22 mouse cellular contexts compared by ENCODE assay signal in genomic region chr6:28257772-28258171, GRCm38 (mm10).
"Had no signal": no experiment of that assay in that cellular context is flagged by ENCODE, and none has a peak within 500 bp of the region (broad histone marks: within the 10 kb centered on the region; RNA-seq: fewer than 3 reads in every experiment).

No protein-coding gene starts in this region.

- H3K9ac ChIP-seq: heart, embryonic 13.5 days; heart, embryonic 15.5 days; hindbrain, embryonic 13.5 days; hindbrain, embryonic 15.5 days; limb, embryonic 12.5 days had no signal

- DNase-seq: gastrocnemius, postnatal 14 days; gastrocnemius, postnatal 36 days; heart, adult 11 months; heart, adult 2 months; heart, postnatal 14 days; heart, postnatal 36 days; kidney, adult 11 months; kidney, adult 2 months; kidney, adult 9 months; kidney, postnatal 10 days; kidney, postnatal 25 days; kidney, postnatal 4 days had no signal

- H3K27ac ChIP-seq: heart, adult 2 months; heart, embryonic 13.5 days; heart, embryonic 15.5 days; hindbrain, embryonic 13.5 days; hindbrain, embryonic 15.5 days; hindbrain, postnatal 0 days; layer of hippocampus, adult 2 months; limb, embryonic 10.5 days; limb, embryonic 12.5 days had no signal

- ATAC-seq: hindbrain, postnatal 0 days; intestine, embryonic 16.5 days had no signal

- H3K4me3 ChIP-seq: heart, adult 2 months; heart, embryonic 13.5 days; heart, embryonic 15.5 days; hindbrain, embryonic 13.5 days; hindbrain, embryonic 15.5 days; layer of hippocampus, adult 2 months; limb, embryonic 10.5 days; limb, embryonic 12.5 days had no signal

- H3K4me2 ChIP-seq: heart, embryonic 11.5 days; heart, embryonic 13.5 days; heart, embryonic 15.5 days; hindbrain, embryonic 13.5 days; hindbrain, embryonic 15.5 days; limb, embryonic 12.5 days had no signal

- H3K27me3 ChIP-seq: heart, embryonic 13.5 days; heart, embryonic 15.5 days; hindbrain, embryonic 13.5 days; hindbrain, embryonic 15.5 days had no signal

- H3K9me3 ChIP-seq: heart, embryonic 13.5 days; heart, embryonic 15.5 days; hindbrain, embryonic 13.5 days; hindbrain, embryonic 15.5 days; limb, embryonic 10.5 days; limb, embryonic 12.5 days had no signal
